Mouse (Mus musculus): ENCODE measurements around the gene Mep1a.

DNA sequence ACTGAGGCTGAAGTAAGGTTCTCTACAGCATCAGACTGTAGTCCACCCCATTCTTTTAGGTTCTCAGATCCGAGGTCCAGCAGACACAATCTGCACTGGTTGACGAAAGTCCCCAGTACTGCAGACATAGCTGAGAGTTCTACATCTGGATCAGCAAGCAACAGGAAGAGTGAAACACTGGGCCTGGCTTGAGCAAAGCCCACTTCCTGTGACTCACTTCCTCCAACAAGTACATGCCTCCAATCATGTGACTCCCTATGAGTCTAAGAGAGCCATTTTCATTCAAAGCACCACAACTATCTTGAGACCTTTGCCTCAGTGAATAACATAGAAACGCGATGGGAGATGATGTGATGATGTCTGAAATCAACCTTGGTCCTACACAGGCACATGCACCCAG lies 28.6 kb upstream of the Mep1a start:
- TF ChIP-seq POLR2A (IDR thresholded peaks at IDR 0.05; ENCODE audit: low read depth, low read length) (no peak), CTCF (conservative IDR thresholded peaks at IDR 0.05; ENCODE audit: insufficient read depth, insufficient read length, low read depth, low read length) (no peak)
